Mouse (Mus musculus): ENCODE measurements around the gene Sptssb.
A peak's percentile ranks its signal among the peaks of the same experiment; 100 is the strongest.

Sptssb gene

GRCm38 (mm10) chr3:69859858-69860588 is at the start of gene Sptssb:
TSS of gene Sptssb (minus strand) at chr3:69859940.
- Histone ChIP-seq H3K9me3 (ENCODE audit: low read length) (no peaks in the 10 kb centered on the region), H3K4me1 (replicated peaks; ENCODE audit: low read depth, low read length) (peaks cover 21% of the 10 kb centered on the region), H3K27me3 (ENCODE audit: insufficient read depth, low read length) (peaks cover 51% of the 10 kb centered on the region), H3K4me3 (replicated peaks; ENCODE audit: low read length) (peak within 1 kb of the TSS; percentile 77), H3K36me3 (ENCODE audit: insufficient read depth, low read length) (no peaks in the 10 kb centered on the region)
- TF ChIP-seq POU5F1 (IDR thresholded peaks at IDR 0.05; ENCODE audit: borderline replicate concordance, low read length) (no peak), CTCF (conservative IDR thresholded peaks at IDR 0.05; ENCODE audit: low read length) (no peak), NANOG (IDR thresholded peaks at IDR 0.05; ENCODE audit: borderline replicate concordance, low read length) (no peak)

- no peaks in the 10 kb centered on the region for H3K4me1 ChIP-seq (replicated peaks; ENCODE audit: low read depth, low read length)
- peak; percentile 61 for TF ChIP-seq CTCF (conservative IDR thresholded peaks at IDR 0.05; ENCODE audit: low read length)
- TF ChIP-seq NANOG (IDR thresholded peaks at IDR 0.05; ENCODE audit: borderline replicate concordance, low read length), result no peak
- TF ChIP-seq POU5F1 (IDR thresholded peaks at IDR 0.05; ENCODE audit: borderline replicate concordance, low read length), result no peak
- no peaks in the 10 kb centered on the region for H3K9me3 ChIP-seq (ENCODE audit: low read length)
- H3K27me3 ChIP-seq (ENCODE audit: insufficient read depth, low read length), result peaks cover 3% of the 10 kb centered on the region; the same call in 1 of the 2 replicates
- H3K36me3 ChIP-seq (ENCODE audit: insufficient read depth, low read length), result no peaks in the 10 kb centered on the region
- no peak overlapping the region for H3K4me3 ChIP-seq (replicated peaks; ENCODE audit: low read length)
These were observed 48.3 kb upstream of the Sptssb start for GRCm38 (mm10) chr3:69908074-69908473.

- H3K9me3 ChIP-seq (ENCODE audit: low read length), result no peaks in the 10 kb centered on the region
- H3K36me3 ChIP-seq (ENCODE audit: insufficient read depth, low read length), result no peaks in the 10 kb centered on the region
- TF ChIP-seq NANOG (IDR thresholded peaks at IDR 0.05; ENCODE audit: borderline replicate concordance, low read length) (no peak), POU5F1 (IDR thresholded peaks at IDR 0.05; ENCODE audit: borderline replicate concordance, low read length) (no peak), CTCF (conservative IDR thresholded peaks at IDR 0.05; ENCODE audit: low read length) (no peak)
- peaks cover 4% of the 10 kb centered on the region; the same call in 1 of the 2 replicates for H3K27me3 ChIP-seq (ENCODE audit: insufficient read depth, low read length)
- no peak overlapping the region for H3K4me3 ChIP-seq (replicated peaks; ENCODE audit: low read length)
- H3K4me1 ChIP-seq (replicated peaks; ENCODE audit: low read depth, low read length), result no peaks in the 10 kb centered on the region
These were observed 47.8 kb upstream of the Sptssb start for GRCm38 (mm10) chr3:69907564-69907963.

- Histone ChIP-seq H3K9me3 (ENCODE audit: low read length) (no peaks in the 10 kb centered on the region), H3K4me1 (replicated peaks; ENCODE audit: low read depth, low read length) (no peaks in the 10 kb centered on the region), H3K27me3 (ENCODE audit: insufficient read depth, low read length) (peaks cover 6% of the 10 kb centered on the region), H3K36me3 (ENCODE audit: insufficient read depth, low read length) (no peaks in the 10 kb centered on the region), H3K4me3 (replicated peaks; ENCODE audit: low read length) (no peak overlapping the region)
- TF ChIP-seq CTCF (conservative IDR thresholded peaks at IDR 0.05; ENCODE audit: low read length), result no peak
- no peak for TF ChIP-seq NANOG (IDR thresholded peaks at IDR 0.05; ENCODE audit: borderline replicate concordance, low read length)
- no peak for TF ChIP-seq POU5F1 (IDR thresholded peaks at IDR 0.05; ENCODE audit: borderline replicate concordance, low read length)
These were observed 43.2 kb upstream of the Sptssb start for GRCm38 (mm10) chr3:69902787-69903477.

- H3K36me3 ChIP-seq (ENCODE audit: insufficient read depth, low read length), result no peaks in the 10 kb centered on the region
- no peaks in the 10 kb centered on the region for H3K4me1 ChIP-seq (replicated peaks; ENCODE audit: low read depth, low read length)
- H3K27me3 ChIP-seq (ENCODE audit: insufficient read depth, low read length), result peaks cover 6% of the 10 kb centered on the region
- no peak overlapping the region for H3K4me3 ChIP-seq (replicated peaks; ENCODE audit: low read length)
- no peaks in the 10 kb centered on the region for H3K9me3 ChIP-seq (ENCODE audit: low read length)
- no peak for TF ChIP-seq NANOG (IDR thresholded peaks at IDR 0.05; ENCODE audit: borderline replicate concordance, low read length)
- no peak for TF ChIP-seq POU5F1 (IDR thresholded peaks at IDR 0.05; ENCODE audit: borderline replicate concordance, low read length)
- no peak for TF ChIP-seq CTCF (conservative IDR thresholded peaks at IDR 0.05; ENCODE audit: low read length)
These were observed 42.6 kb upstream of the Sptssb start for GRCm38 (mm10) chr3:69902382-69902781.

- Histone ChIP-seq H3K36me3 (ENCODE audit: insufficient read depth, low read length) (no peaks in the 10 kb centered on the region), H3K4me3 (replicated peaks; ENCODE audit: low read length) (no peak overlapping the region), H3K27me3 (ENCODE audit: insufficient read depth, low read length) (peaks cover 6% of the 10 kb centered on the region), H3K4me1 (replicated peaks; ENCODE audit: low read depth, low read length) (no peaks in the 10 kb centered on the region), H3K9me3 (ENCODE audit: low read length) (no peaks in the 10 kb centered on the region)
- TF ChIP-seq POU5F1 (IDR thresholded peaks at IDR 0.05; ENCODE audit: borderline replicate concordance, low read length), result no peak
- TF ChIP-seq NANOG (IDR thresholded peaks at IDR 0.05; ENCODE audit: borderline replicate concordance, low read length), result no peak
- TF ChIP-seq CTCF (conservative IDR thresholded peaks at IDR 0.05; ENCODE audit: low read length), result no peak
These were observed 42.2 kb upstream of the Sptssb start for GRCm38 (mm10) chr3:69901874-69902381.

GRCm38 (mm10) chr3:69900335-69900734 is 40.6 kb upstream of the Sptssb start:
- TF ChIP-seq CTCF (conservative IDR thresholded peaks at IDR 0.05; ENCODE audit: low read length), result no peak
- no peak for TF ChIP-seq NANOG (IDR thresholded peaks at IDR 0.05; ENCODE audit: borderline replicate concordance, low read length)
- no peaks in the 10 kb centered on the region for H3K36me3 ChIP-seq (ENCODE audit: insufficient read depth, low read length)
- no peaks in the 10 kb centered on the region for H3K4me1 ChIP-seq (replicated peaks; ENCODE audit: low read depth, low read length)
- no peak overlapping the region for H3K4me3 ChIP-seq (replicated peaks; ENCODE audit: low read length)
- no peaks in the 10 kb centered on the region for H3K9me3 ChIP-seq (ENCODE audit: low read length)
- H3K27me3 ChIP-seq (ENCODE audit: insufficient read depth, low read length), result peaks cover 7% of the 10 kb centered on the region

- no peak overlapping the region for H3K4me3 ChIP-seq (replicated peaks; ENCODE audit: low read length)
- no peaks in the 10 kb centered on the region for H3K36me3 ChIP-seq (ENCODE audit: insufficient read depth, low read length)
- no peaks in the 10 kb centered on the region for H3K4me1 ChIP-seq (replicated peaks; ENCODE audit: low read depth, low read length)
- H3K9me3 ChIP-seq (ENCODE audit: low read length), result no peaks in the 10 kb centered on the region
- H3K27me3 ChIP-seq (ENCODE audit: insufficient read depth, low read length), result peaks cover 9% of the 10 kb centered on the region
- TF ChIP-seq CTCF (conservative IDR thresholded peaks at IDR 0.05; ENCODE audit: low read length), result peak; percentile 37; the same call in 1 of the 2 replicates
- no peak for TF ChIP-seq NANOG (IDR thresholded peaks at IDR 0.05; ENCODE audit: borderline replicate concordance, low read length)
These were observed 38.3 kb upstream of the Sptssb start for GRCm38 (mm10) chr3:69897917-69898594.
